Mouse (Mus musculus): ENCODE results near the gene Rpl12. TPM values are rescaled to one million over a fixed set of nuclear protein-coding genes. Genes with fewer than 3 reads are reported as not detected.

Rpl12 gene
- polyA plus RNA-seq, 1 experiment from 2014 or later, result 90.6 TPM

- no peak for TF ChIP-seq CTCF (IDR thresholded peaks at IDR 0.05; ENCODE audit: low read depth)
- Histone ChIP-seq H3K9me3 (ENCODE audit: control insufficient read depth) (no peaks in the 10 kb centered on the region), H3K4me3 (ENCODE audit: low read depth, low read length) (no peak overlapping the region), H3K4me1 (replicated peaks; ENCODE audit: control insufficient read depth, insufficient read depth, low read length) (no peaks in the 10 kb centered on the region), H3K36me3 (ENCODE audit: control insufficient read depth, insufficient read depth) (peaks cover 38% of the 10 kb centered on the region), H3K4me2 (replicated peaks; ENCODE audit: low read depth) (no peak overlapping the region), H3K9ac (ENCODE audit: low read depth, low read length) (no peak overlapping the region), H3K27ac (ENCODE audit: low read depth, low read length) (no peak overlapping the region), H3K27me3 (replicated peaks; ENCODE audit: control insufficient read depth, insufficient read depth, low read length) (no peaks in the 10 kb centered on the region)
- ATAC-seq, result no peak
- 89% methylated on average over 5 of the region's 5 CpGs for WGBS
These were observed 22.6 kb upstream of the Rpl12 start for GRCm38 (mm10) chr2:32938741-32939140.

DNA sequence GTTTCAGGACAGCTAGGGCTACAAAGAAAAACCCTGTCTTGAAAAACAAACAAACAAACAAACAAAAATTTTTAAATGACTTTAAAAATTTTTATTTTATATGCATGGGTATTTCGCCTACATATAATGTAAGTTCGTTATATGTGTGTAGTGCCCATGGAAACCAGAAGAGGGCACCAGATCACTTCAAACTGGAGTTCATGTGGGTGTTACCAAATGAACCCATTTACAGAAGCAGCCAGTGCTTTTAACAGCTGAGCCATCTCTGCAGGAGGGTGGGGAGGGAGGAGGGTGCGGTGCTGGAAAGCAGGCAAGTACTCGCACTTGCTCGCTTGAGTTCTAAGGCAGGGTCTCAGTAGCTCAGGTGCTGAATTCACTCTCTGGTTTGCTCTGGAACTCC, 21.9 kb upstream of the Rpl12 start:
- WGBS, result 73% methylated on average over 5 of the region's 5 CpGs

DNA sequence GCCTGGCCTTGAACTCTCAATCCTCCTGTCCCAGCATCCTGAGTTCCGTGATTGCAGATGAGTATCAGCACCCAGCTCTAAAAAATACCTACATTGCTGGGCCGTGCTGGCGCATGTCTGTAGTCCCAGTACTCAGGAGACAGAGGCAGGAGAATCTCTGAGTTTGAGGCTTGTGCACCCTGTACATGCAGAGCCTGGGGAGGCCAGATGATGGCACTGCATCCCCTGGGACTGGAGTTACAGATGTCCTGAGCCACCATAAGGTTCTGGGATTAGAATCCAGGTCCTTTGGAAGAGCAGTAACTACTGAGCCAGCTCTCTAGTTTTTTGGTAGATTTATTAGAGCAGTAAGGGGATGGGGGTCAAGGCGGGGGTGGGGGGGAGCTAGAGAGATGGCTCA, 20.9 kb upstream of the Rpl12 start:
- no peak overlapping the region for H3K4me2 ChIP-seq (replicated peaks; ENCODE audit: low read depth)
- no peak overlapping the region for H3K4me3 ChIP-seq (ENCODE audit: low read depth, low read length)
- peaks cover 40% of the 10 kb centered on the region for H3K36me3 ChIP-seq (ENCODE audit: control insufficient read depth, insufficient read depth)
- H3K9me3 ChIP-seq (ENCODE audit: control insufficient read depth), result no peaks in the 10 kb centered on the region
- H3K27ac ChIP-seq (ENCODE audit: low read depth, low read length), result no peak overlapping the region
- H3K9ac ChIP-seq (ENCODE audit: low read depth, low read length), result no peak overlapping the region
- ATAC-seq, result no peak
- whole genome bisulfite sequencing, result 91% methylated on average over 4 of the region's 4 CpGs
- 0 out of 2 replicates have a peak, but pooled peaks have one; percentile 23 for TF ChIP-seq CTCF (IDR thresholded peaks at IDR 0.05; ENCODE audit: low read depth)
- H3K4me1 ChIP-seq (replicated peaks; ENCODE audit: control insufficient read depth, insufficient read depth, low read length), result no peaks in the 10 kb centered on the region
- no peaks in the 10 kb centered on the region for H3K27me3 ChIP-seq (replicated peaks; ENCODE audit: control insufficient read depth, insufficient read depth, low read length)

More for the DNA sequence above, 21.9 kb upstream of the Rpl12 start:
- H3K36me3 ChIP-seq (ENCODE audit: control insufficient read depth, insufficient read depth), result peaks cover 34% of the 10 kb centered on the region
- TF ChIP-seq CTCF (IDR thresholded peaks at IDR 0.05; ENCODE audit: low read depth), result peak; percentile 73
- H3K4me2 ChIP-seq (replicated peaks; ENCODE audit: low read depth), result no peak overlapping the region
- no peak for ATAC-seq
- no peaks in the 10 kb centered on the region for H3K27me3 ChIP-seq (replicated peaks; ENCODE audit: control insufficient read depth, insufficient read depth, low read length)
- no peak overlapping the region for H3K9ac ChIP-seq (ENCODE audit: low read depth, low read length)
- no peaks in the 10 kb centered on the region for H3K9me3 ChIP-seq (ENCODE audit: control insufficient read depth)
- no peaks in the 10 kb centered on the region for H3K4me1 ChIP-seq (replicated peaks; ENCODE audit: control insufficient read depth, insufficient read depth, low read length)
- no peak overlapping the region for H3K27ac ChIP-seq (ENCODE audit: low read depth, low read length)
- H3K4me3 ChIP-seq (ENCODE audit: low read depth, low read length), result no peak overlapping the region

GRCm38 (mm10) chr2:32947454-32947853, 13.9 kb upstream of the Rpl12 start:
- H3K4me2 ChIP-seq (replicated peaks; ENCODE audit: low read depth), result no peak overlapping the region
- peaks cover 45% of the 10 kb centered on the region for H3K36me3 ChIP-seq (ENCODE audit: control insufficient read depth, insufficient read depth)
- no peak overlapping the region for H3K9ac ChIP-seq (ENCODE audit: low read depth, low read length)
- WGBS, result 87% methylated on average over 11 of the region's 11 CpGs
- no peak overlapping the region for H3K27ac ChIP-seq (ENCODE audit: low read depth, low read length)
- H3K9me3 ChIP-seq (ENCODE audit: control insufficient read depth), result no peaks in the 10 kb centered on the region
- H3K4me1 ChIP-seq (replicated peaks; ENCODE audit: control insufficient read depth, insufficient read depth, low read length), result no peaks in the 10 kb centered on the region
- no peaks in the 10 kb centered on the region for H3K27me3 ChIP-seq (replicated peaks; ENCODE audit: control insufficient read depth, insufficient read depth, low read length)
- H3K4me3 ChIP-seq (ENCODE audit: low read depth, low read length), result no peak overlapping the region
- TF ChIP-seq CTCF (IDR thresholded peaks at IDR 0.05; ENCODE audit: low read depth), result no peak
- no peak for ATAC-seq

GRCm38 (mm10) chr2:32954581-32954980, 6.8 kb upstream of the Rpl12 start:
- peak; percentile 40 for TF ChIP-seq CTCF (IDR thresholded peaks at IDR 0.05; ENCODE audit: low read depth)
- 85% methylated on average over 2 of the region's 2 CpGs for WGBS
- Histone ChIP-seq H3K27ac (ENCODE audit: low read depth, low read length) (no peak overlapping the region), H3K4me2 (replicated peaks; ENCODE audit: low read depth) (no peak overlapping the region), H3K9ac (ENCODE audit: low read depth, low read length) (no peak overlapping the region), H3K36me3 (ENCODE audit: control insufficient read depth, insufficient read depth) (peaks cover 47% of the 10 kb centered on the region), H3K4me3 (ENCODE audit: low read depth, low read length) (no peak overlapping the region), H3K27me3 (replicated peaks; ENCODE audit: control insufficient read depth, insufficient read depth, low read length) (no peaks in the 10 kb centered on the region), H3K4me1 (replicated peaks; ENCODE audit: control insufficient read depth, insufficient read depth, low read length) (no peaks in the 10 kb centered on the region), H3K9me3 (ENCODE audit: control insufficient read depth) (no peaks in the 10 kb centered on the region)
- no peak for ATAC-seq

DNA sequence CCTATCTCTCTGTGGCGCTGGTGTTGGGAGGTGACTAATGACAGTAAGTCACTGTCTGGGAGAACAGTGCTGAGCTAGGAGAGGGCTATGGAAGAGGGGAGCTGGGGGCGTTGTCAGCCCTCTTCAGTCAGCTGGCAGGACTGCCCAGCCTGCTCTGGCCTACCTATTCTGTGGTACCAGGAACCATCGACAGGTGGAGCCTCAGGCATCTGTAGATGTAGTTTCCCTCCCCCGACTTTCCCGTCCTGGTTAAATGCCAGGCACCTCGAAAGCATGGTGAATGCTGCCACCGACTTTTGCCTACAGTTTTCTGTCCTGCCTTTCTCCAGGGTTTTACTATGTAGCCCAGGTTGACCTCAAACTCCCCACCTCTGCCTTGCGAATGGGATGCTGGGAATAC, 4.0 kb upstream of the Rpl12 start:
- H3K9me3 ChIP-seq (ENCODE audit: control insufficient read depth), result no peaks in the 10 kb centered on the region
- H3K4me2 ChIP-seq (replicated peaks; ENCODE audit: low read depth), result no peak overlapping the region
- H3K4me3 ChIP-seq (ENCODE audit: low read depth, low read length), result no peak overlapping the region
- peaks cover 34% of the 10 kb centered on the region for H3K36me3 ChIP-seq (ENCODE audit: control insufficient read depth, insufficient read depth)
- H3K27ac ChIP-seq (ENCODE audit: low read depth, low read length), result no peak overlapping the region
- H3K9ac ChIP-seq (ENCODE audit: low read depth, low read length), result no peak overlapping the region
- H3K27me3 ChIP-seq (replicated peaks; ENCODE audit: control insufficient read depth, insufficient read depth, low read length), result no peaks in the 10 kb centered on the region
- TF ChIP-seq CTCF (IDR thresholded peaks at IDR 0.05; ENCODE audit: low read depth), result peak; percentile 58
- WGBS, result 56% methylated on average over 8 of the region's 8 CpGs
- H3K4me1 ChIP-seq (replicated peaks; ENCODE audit: control insufficient read depth, insufficient read depth, low read length), result peaks cover 6% of the 10 kb centered on the region
- no peak for ATAC-seq

DNA sequence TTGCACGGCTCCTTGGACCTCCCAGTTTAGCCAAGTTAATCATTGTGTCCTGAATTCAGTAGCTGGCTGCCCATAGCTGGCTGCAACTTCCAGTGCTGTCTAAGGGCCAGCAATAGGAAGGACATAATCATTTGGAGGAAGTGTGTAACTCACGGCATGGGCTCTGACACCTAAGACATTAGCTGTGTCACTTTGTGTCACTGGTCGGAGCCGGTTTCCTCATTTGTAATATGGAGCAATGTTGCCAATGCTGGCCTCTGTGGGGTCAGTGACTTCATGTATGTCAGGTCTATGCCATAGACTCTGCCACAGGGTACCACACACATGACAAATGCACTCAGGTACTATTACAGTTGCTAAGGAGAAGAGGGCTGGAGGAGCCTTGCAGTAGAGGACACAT, 1.1 kb upstream of the Rpl12 start:
- no peak overlapping the region for H3K27ac ChIP-seq (ENCODE audit: low read depth, low read length)
- TF ChIP-seq CTCF (IDR thresholded peaks at IDR 0.05; ENCODE audit: low read depth), result no peak
- no peaks in the 10 kb centered on the region for H3K27me3 ChIP-seq (replicated peaks; ENCODE audit: control insufficient read depth, insufficient read depth, low read length)
- H3K4me2 ChIP-seq (replicated peaks; ENCODE audit: low read depth), result no peak overlapping the region; the same call in 1 of the 2 replicates
- H3K4me3 ChIP-seq (ENCODE audit: low read depth, low read length), result no peak overlapping the region
- 77% methylated on average over 4 of the region's 4 CpGs for WGBS
- peaks cover 36% of the 10 kb centered on the region for H3K36me3 ChIP-seq (ENCODE audit: control insufficient read depth, insufficient read depth)
- peak overlapping the region; percentile 81; the same call in 1 of the 2 replicates for H3K9ac ChIP-seq (ENCODE audit: low read depth, low read length)
- no peak for ATAC-seq
- no peaks in the 10 kb centered on the region for H3K9me3 ChIP-seq (ENCODE audit: control insufficient read depth)
- peaks cover 6% of the 10 kb centered on the region for H3K4me1 ChIP-seq (replicated peaks; ENCODE audit: control insufficient read depth, insufficient read depth, low read length)
